In the genomic region with DNA sequence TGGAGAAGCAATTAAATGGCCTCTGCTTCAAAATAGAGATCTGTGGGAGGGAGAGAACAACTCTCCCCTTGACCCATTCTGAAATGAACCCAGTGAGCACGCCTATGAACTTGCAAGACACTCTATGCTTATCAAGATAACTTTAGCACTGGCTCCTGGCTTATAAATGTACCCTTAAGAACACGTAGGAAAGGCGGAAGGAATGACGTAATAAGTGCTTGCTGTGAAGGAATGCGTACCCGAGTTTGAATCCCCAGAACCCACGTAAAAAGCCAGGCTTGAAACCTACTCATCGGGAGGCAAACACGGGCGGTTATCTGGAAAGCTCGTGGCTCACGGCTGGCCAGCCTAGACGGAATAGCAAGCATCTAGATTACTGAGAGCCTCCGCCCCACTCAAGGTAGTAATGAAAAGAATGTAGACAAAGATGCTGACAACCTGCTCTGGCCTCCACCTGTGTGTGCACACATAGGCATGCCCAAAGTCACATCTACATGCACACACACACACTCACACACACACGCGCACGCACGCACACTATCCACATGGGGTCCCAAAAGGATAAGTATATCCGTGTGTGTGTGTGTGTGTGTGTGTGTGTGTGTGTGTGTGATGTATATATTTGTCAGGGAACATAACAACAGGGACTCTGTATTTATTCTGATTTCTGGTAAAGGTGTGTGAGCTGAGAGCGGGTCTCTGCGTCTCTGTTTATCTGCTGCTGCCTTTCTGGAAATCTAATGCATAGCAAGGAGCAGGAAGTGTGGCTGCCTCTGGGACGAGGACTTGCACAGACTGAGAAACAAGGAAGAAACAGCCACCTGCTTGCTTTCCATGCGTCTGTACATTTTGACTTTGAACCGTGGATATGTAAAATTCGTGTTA, we compare ENCODE assay signal across 21 mouse cellular contexts. TPM values are rescaled to one million over a fixed set of nuclear protein-coding genes. Genes with fewer than 3 reads are reported as not detected.
DNase-seq lines count a peak whose midpoint lies in the region; ATAC-seq lines count a peak whose summit lies in the region.
"Had no signal": no experiment of that assay in that cellular context is flagged by ENCODE, and none has a peak within 500 bp of the region (broad histone marks: within the 10 kb centered on the region; RNA-seq: fewer than 3 reads in every experiment).

No protein-coding gene starts in this region.

- H3K4me2 ChIP-seq in limb, embryonic 11.5 days (ENCODE audit: low read depth, severe bottlenecking) = no peak overlapping the region
- no peak overlapping the region for H3K4me2 ChIP-seq in stomach, embryonic 16.5 days (ENCODE audit: low read depth, low read length)
- H3K4me2 ChIP-seq: hindbrain, embryonic 14.5 days; liver, embryonic 11.5 days; midbrain, embryonic 12.5 days had no signal

- H3K36me3 ChIP-seq in limb, embryonic 11.5 days (ENCODE audit: control insufficient read depth, insufficient read depth, low read length) = no peaks in the 10 kb centered on the region
- H3K36me3 ChIP-seq in limb, embryonic 10.5 days = no peaks in the 10 kb centered on the region
- H3K36me3 ChIP-seq in stomach, embryonic 16.5 days (ENCODE audit: control insufficient read depth, insufficient read depth, low read length) = no peaks in the 10 kb centered on the region
- H3K36me3 ChIP-seq: embryonic facial prominence, embryonic 10.5 days; midbrain, embryonic 12.5 days had no signal

- no peak overlapping the region for H3K27ac ChIP-seq in limb, embryonic 11.5 days (replicated peaks; ENCODE audit: low read depth, low read length)
- H3K27ac ChIP-seq in limb, embryonic 10.5 days = no peak overlapping the region
- H3K27ac ChIP-seq in stomach, embryonic 16.5 days (ENCODE audit: low read length) = peak overlapping the region; percentile 66
- H3K27ac ChIP-seq: embryonic facial prominence, embryonic 10.5 days; hindbrain, embryonic 14.5 days; midbrain, embryonic 12.5 days had no signal

- H3K4me3 ChIP-seq in limb, embryonic 11.5 days (ENCODE audit: low read depth, low read length) = no peak overlapping the region
- no peak overlapping the region for H3K4me3 ChIP-seq in limb, embryonic 10.5 days
- H3K4me3 ChIP-seq in stomach, embryonic 16.5 days (replicated peaks; ENCODE audit: low read length) = no peak overlapping the region
- H3K4me3 ChIP-seq: embryonic facial prominence, embryonic 10.5 days; midbrain, embryonic 12.5 days had no signal

- H3K9me3 ChIP-seq in limb, embryonic 11.5 days (ENCODE audit: control insufficient read depth, low read length) = no peaks in the 10 kb centered on the region
- H3K9me3 ChIP-seq in limb, embryonic 10.5 days (replicated peaks) = no peaks in the 10 kb centered on the region
- H3K9me3 ChIP-seq in stomach, embryonic 16.5 days (replicated peaks; ENCODE audit: control insufficient read depth, low read length) = no peaks in the 10 kb centered on the region
- H3K9me3 ChIP-seq: embryonic facial prominence, embryonic 10.5 days; midbrain, embryonic 12.5 days had no signal

- no peak overlapping the region for H3K9ac ChIP-seq in limb, embryonic 11.5 days (ENCODE audit: low read length)
- H3K9ac ChIP-seq in stomach, embryonic 16.5 days (ENCODE audit: low read length) = no peak overlapping the region
- H3K9ac ChIP-seq: hindbrain, embryonic 14.5 days; liver, postnatal 0 days; midbrain, embryonic 12.5 days had no signal

- 87% methylated on average over 25 of the region's 25 CpGs for WGBS in limb, embryonic 11.5 days
- WGBS in limb, embryonic 10.5 days = 90% methylated on average over 25 of the region's 25 CpGs
- 69% methylated on average over 25 of the region's 25 CpGs for WGBS in stomach, embryonic 16.5 days

- DNase-seq in limb, embryonic 11.5 days (ENCODE audit: low spot score) = no peak
- DNase-seq in limb, embryonic 10.5 days (ENCODE audit: low spot score) = no peak
- DNase-seq in ZHBTc4 (ENCODE audit: low read depth, low spot score) = peak; percentile 44
- peak; percentile 22 for DNase-seq in lung, postnatal 25 days (ENCODE audit: low spot score)
- DNase-seq in left cerebral cortex, adult 9 months (ENCODE audit: low spot score in 2 of 2) = no peak
- no peak for DNase-seq in gastrocnemius, postnatal 10 days
- DNase-seq: adrenal gland, adult 2 months; cerebellum, adult 11-12 months; cerebellum, postnatal 10 days; gastrocnemius, postnatal 36 days; kidney, postnatal 36 days; left cerebral cortex, postnatal 4 days; liver, postnatal 0 days; spleen, adult 18-20 months had no signal

- ATAC-seq in limb, embryonic 11.5 days (ENCODE audit: insufficient number of reproducible peaks, low FRiP score, low TSS enrichment, low read depth) = 0 out of 2 replicates have a peak, but pooled peaks have one; percentile 31
- ATAC-seq in stomach, embryonic 16.5 days (ENCODE audit: insufficient read depth, low FRiP score) = peak; percentile 68; the same call in 1 of the 2 replicates
- ATAC-seq: CD4-positive, CD25-positive, alpha-beta regulatory T cell, adult 4 months; inflammation-experienced regulatory T-cells, adult 6 months; liver, postnatal 0 days had no signal

- no peaks in the 10 kb centered on the region for H3K27me3 ChIP-seq in limb, embryonic 11.5 days (ENCODE audit: control insufficient read depth, insufficient read depth, low read length)
- no peaks in the 10 kb centered on the region; the same call in 1 of the 2 replicates for H3K27me3 ChIP-seq in limb, embryonic 10.5 days (ENCODE audit: low read depth, poor library complexity, severe bottlenecking)
- no peaks in the 10 kb centered on the region for H3K27me3 ChIP-seq in stomach, embryonic 16.5 days (ENCODE audit: control insufficient read depth, insufficient read depth, low read length)

- H3K4me1 ChIP-seq in limb, embryonic 11.5 days (ENCODE audit: control insufficient read depth, insufficient read depth, low read length) = 0 out of 2 replicates have a peak, but pooled peaks cover 2% of the 10 kb centered on the region
- H3K4me1 ChIP-seq in limb, embryonic 10.5 days = peaks cover under 1% of the 10 kb centered on the region; the same call in 1 of the 2 replicates
- no peaks in the 10 kb centered on the region for H3K4me1 ChIP-seq in stomach, embryonic 16.5 days (ENCODE audit: control insufficient read depth, insufficient read depth, low read length)
- H3K4me1 ChIP-seq: embryonic facial prominence, embryonic 10.5 days had no signal

RNA-seq across cellular contexts. Expression of a gene that starts 5.9 kb away (rescaled TPM):
- polyA plus RNA-seq in limb, embryonic 11.5 days (2014; fragmentation: Nextera tagmentation; extraction: Ambion mirVana) = 1.5 and 1.6 TPM in 2 replicates
- 1.6 and 2.2 TPM in 2 replicates for polyA plus RNA-seq in limb, embryonic 10.5 days (2016; fragmentation: Nextera tagmentation; extraction: Ambion mirVana)
- 1.0 and 1.2 TPM in 2 replicates for polyA plus RNA-seq in stomach, embryonic 16.5 days (2015; fragmentation: Nextera tagmentation; extraction: Ambion mirVana)
- total RNA-seq in gastrocnemius, postnatal 10 days (2021) = 1 to 10 TPM; 1.3 to 2.0 TPM

Comparison
In these comparisons a context has a peak if more than half of its experiments do, and no peak if none do; other contexts are left out.
1. DNase-seq: peak in ZHBTc4 (single experiment) and lung, postnatal 25 days (single experiment); none in limb, embryonic 11.5 days (single experiment), limb, embryonic 10.5 days (single experiment), left cerebral cortex, adult 9 months (0 of 2) and gastrocnemius, postnatal 10 days (single experiment).